Mouse (Mus musculus) liver, embryonic 15.5 days (tissue): ENCODE results near the gene Zdhhc4. TPM values are rescaled to one million over a fixed set of nuclear protein-coding genes. Genes with fewer than 3 reads are reported as not detected.
A peak's percentile ranks its signal among the peaks of the same experiment; 100 is the strongest.

ENCODE experiments used
- ATAC-seq: fragments of 200-750 bp; cut with Nextera tagmentation; 2 replicates; pipeline ENCODE4 v1.8.0; 2017; ENCODE audit warnings: moderate number of reproducible peaks, mild to moderate bottlenecking, moderate library complexity; ENCODE audit not compliant: insufficient read depth
- H3K27ac ChIP-seq: fragments of 300-500 bp; sonication (generic); replicated peaks from 2 replicates; pipeline ENCODE4 v1.5.1; 2015; ENCODE audit warnings: mild to moderate bottlenecking, inconsistent platforms
- H3K27me3 ChIP-seq: fragments of 300-500 bp; sonication (generic); 2 replicates; pipeline ENCODE4 v1.6.1; 2015; ENCODE audit warnings: mild to moderate bottlenecking, inconsistent platforms
- H3K36me3 ChIP-seq: fragments of 300-500 bp; sonication (generic); replicated peaks from 2 replicates; pipeline ENCODE4 v1.6.1; 2015; ENCODE audit warnings: moderate library complexity, mild to moderate bottlenecking, inconsistent platforms
- H3K4me1 ChIP-seq: fragments of 300-500 bp; sonication (generic); replicated peaks from 2 replicates; pipeline ENCODE4 v1.6.1; 2015; ENCODE audit warnings: inconsistent platforms
- H3K4me2 ChIP-seq: fragments of 300-500 bp; sonication (generic); 2 replicates; pipeline ENCODE4 v1.6.1; 2015; ENCODE audit warnings: moderate library complexity, mild to moderate bottlenecking, inconsistent platforms
- H3K4me3 ChIP-seq: fragments of 300-500 bp; sonication (generic); replicated peaks from 2 replicates; pipeline ENCODE4 v1.5.1; 2015; ENCODE audit warnings: mild to moderate bottlenecking, inconsistent platforms
- H3K9ac ChIP-seq: fragments of 300-500 bp; sonication (generic); 2 replicates; pipeline ENCODE4 v1.6.1; 2015; ENCODE audit warnings: moderate library complexity, mild to moderate bottlenecking, inconsistent platforms
- H3K9me3 ChIP-seq: fragments of 300-500 bp; sonication (generic); replicated peaks from 2 replicates; pipeline ENCODE4 v1.6.1; 2016; ENCODE audit warnings: inconsistent platforms
- WGBS: fragments of 180-500 bp; shearing (Covaris S2); methylation state at CpG from one replicate; pipeline ENCODE4 v1.1.7; 2015; ENCODE audit warnings: mixed read lengths; ENCODE audit not compliant: insufficient replicate concordance; 5-methylcytosine and 5-hydroxymethylcytosine counted together
- polyA plus RNA-seq: library from polyadenylated mRNA; unstranded; fragments of >200 nt; fragmentation: Nextera tagmentation; extraction: Ambion mirVana; gene quantifications from 2 replicates; pipeline ENCODE4 v1.2.1, GENCODE M21; 2015

Zdhhc4 gene
- polyA plus RNA-seq, 1 experiment from 2014 or later = 24.9 TPM

DNA sequence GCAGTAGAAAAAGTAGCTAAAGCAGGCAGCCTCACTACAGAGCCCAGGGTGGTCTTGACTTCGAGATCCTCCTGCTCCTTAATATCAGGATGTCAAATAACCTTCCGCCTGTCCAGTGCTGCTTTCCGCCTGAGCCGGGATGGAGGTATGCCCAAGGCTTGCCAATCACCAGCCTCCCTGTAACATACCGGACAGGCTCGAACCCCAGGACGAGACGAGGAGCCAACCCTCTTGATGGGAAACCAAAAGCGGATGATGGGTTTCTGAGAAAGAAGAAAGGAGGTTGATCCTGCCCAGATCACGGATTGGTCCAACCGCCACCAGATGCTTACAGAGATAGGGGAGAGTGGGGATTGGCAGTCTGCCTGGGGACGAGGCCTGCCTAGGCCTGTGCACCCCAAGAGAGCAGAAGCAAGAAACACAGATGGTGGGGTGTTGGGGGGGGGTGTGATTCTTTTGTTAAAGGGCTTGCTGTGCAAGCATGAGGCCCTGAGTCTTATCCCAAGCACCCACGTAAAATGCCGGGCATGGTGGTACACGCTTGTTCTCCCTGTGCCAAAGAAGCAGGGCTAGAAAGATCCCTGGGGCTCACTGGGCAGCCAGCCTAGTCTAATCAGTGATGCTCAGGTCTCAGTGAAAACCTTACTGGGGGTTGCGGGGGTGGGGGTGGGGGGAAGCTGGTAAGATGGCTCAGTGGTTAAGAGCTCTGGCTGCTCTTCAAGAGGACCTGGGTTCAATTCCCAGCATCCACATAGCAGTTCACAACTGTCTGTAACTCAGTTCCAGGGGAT, 56.3 kb downstream of the Zdhhc4 start:
- Histone ChIP-seq H3K27ac (no peak overlapping the region), H3K4me3 (no peak overlapping the region), H3K4me1 (peaks cover 7% of the 10 kb centered on the region), H3K27me3 (peaks cover 43% of the 10 kb centered on the region), H3K4me2 (no peak overlapping the region), H3K9ac (no peak overlapping the region), H3K9me3 (no peaks in the 10 kb centered on the region), H3K36me3 (no peaks in the 10 kb centered on the region)
- 62% methylated on average over 16 of the region's 16 CpGs for WGBS
- no peak for ATAC-seq

DNA sequence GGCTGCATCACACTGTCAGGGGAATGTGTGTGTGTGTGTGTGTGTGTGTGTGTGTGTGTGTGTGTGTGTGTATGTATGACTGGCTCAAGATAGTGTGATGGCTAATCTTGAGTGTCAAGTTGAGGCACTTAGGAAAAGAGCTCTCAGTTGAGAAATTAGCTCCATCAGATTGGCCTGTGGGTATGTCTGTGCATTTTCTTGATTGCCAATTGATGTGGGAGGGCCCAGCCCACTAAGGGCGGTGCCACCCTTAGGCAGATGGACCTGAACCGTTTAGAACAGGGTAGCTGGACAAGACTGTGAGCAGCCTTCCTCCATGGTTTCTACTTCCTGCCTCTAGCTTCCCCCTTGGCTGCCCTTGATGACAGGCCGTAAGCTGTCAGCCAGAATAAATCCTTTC, 56.9 kb downstream of the Zdhhc4 start:
- peaks cover 7% of the 10 kb centered on the region for H3K4me1 ChIP-seq

DNA sequence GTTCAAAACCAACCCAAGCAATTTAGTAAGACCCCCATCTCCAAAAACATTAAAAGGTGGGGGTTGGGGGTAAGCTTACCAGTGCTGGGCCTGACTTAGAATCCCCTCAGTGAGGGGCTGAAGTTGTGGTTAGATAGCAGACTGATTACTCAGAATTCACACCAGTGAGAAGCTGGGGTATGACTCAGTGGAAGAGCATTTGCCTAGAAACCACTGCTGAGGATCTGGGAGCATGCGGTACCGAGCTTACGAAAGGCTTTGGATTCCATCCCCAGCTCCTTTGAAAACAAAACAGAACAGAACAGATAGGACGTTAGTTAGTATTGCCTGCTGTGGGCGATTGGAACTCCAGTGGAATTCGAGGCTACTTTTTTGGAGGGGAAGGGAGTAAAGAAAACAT, 57.4 kb downstream of the Zdhhc4 start:
- Histone ChIP-seq H3K4me3 (no peak overlapping the region), H3K4me1 (peaks cover 7% of the 10 kb centered on the region), H3K4me2 (no peak overlapping the region), H3K27me3 (peaks cover 32% of the 10 kb centered on the region), H3K27ac (no peak overlapping the region), H3K9me3 (no peaks in the 10 kb centered on the region), H3K36me3 (no peaks in the 10 kb centered on the region), H3K9ac (no peak overlapping the region)
- no peak for ATAC-seq
- 62% methylated on average over 6 of the region's 6 CpGs for WGBS

More for the DNA sequence above, 56.9 kb downstream of the Zdhhc4 start:
- Histone ChIP-seq H3K27me3 (peaks cover 36% of the 10 kb centered on the region), H3K4me2 (no peak overlapping the region), H3K27ac (no peak overlapping the region), H3K4me3 (no peak overlapping the region), H3K36me3 (no peaks in the 10 kb centered on the region), H3K9me3 (no peaks in the 10 kb centered on the region), H3K9ac (no peak overlapping the region)
- 52% methylated on average over 3 of the region's 3 CpGs for WGBS
- no peak for ATAC-seq

- Histone ChIP-seq H3K36me3 (no peaks in the 10 kb centered on the region), H3K4me1 (peaks cover 7% of the 10 kb centered on the region), H3K9me3 (no peaks in the 10 kb centered on the region), H3K27ac (no peak overlapping the region), H3K27me3 (peaks cover 18% of the 10 kb centered on the region), H3K4me2 (peak overlapping the region; percentile 73), H3K4me3 (peak overlapping the region; percentile 68), H3K9ac (peak overlapping the region; percentile 53; the same call in 1 of the 2 replicates)
- no peak for ATAC-seq
- 6% methylated on average over 12 of the region's 12 CpGs for WGBS
These were observed 58.9 kb downstream of the Zdhhc4 start for GRCm38 (mm10) chr5:143270151-143270519.

GRCm38 (mm10) chr5:143269363-143270150, 59.5 kb downstream of the Zdhhc4 start, which contains the start of gene Zfp316:
Gene Zfp316, minus strand, starts transcription at chr5:143270022.
- Histone ChIP-seq H3K9me3 (no peaks in the 10 kb centered on the region), H3K36me3 (no peaks in the 10 kb centered on the region), H3K27me3 (peaks cover 18% of the 10 kb centered on the region), H3K9ac (peak within 1 kb of the TSS; percentile 53), H3K27ac (no peak within 1 kb of the TSS), H3K4me2 (peak within 1 kb of the TSS; percentile 73), H3K4me3 (peak within 1 kb of the TSS; percentile 68), H3K4me1 (peaks cover 7% of the 10 kb centered on the region)
- WGBS = under 1% methylated on average over 78 of the region's 79 CpGs
- peak; percentile 65 for ATAC-seq

DNA sequence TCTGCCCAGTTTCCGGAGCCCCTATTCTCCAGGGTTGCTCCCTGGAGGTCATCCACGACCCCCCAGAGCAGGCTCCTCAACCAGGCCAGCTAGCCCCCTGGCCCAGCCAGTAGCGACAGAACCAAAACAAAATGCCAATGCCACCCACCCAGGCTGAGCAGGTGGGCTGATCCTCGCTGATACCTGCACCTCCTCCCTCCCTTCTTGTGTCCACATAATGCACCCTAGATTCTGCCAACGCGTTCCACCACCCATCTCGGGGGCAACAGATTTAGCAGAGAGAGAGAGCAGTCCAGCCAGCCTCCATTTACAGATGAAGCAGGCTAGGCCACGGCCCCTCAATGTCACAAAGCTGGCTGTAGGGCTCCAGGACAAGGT, 60.1 kb downstream of the Zdhhc4 start:
- WGBS = 33% methylated on average over 8 of the region's 8 CpGs
- H3K4me3 ChIP-seq = peak overlapping the region; percentile 68
- H3K4me1 ChIP-seq = peaks cover 7% of the 10 kb centered on the region
- peaks cover 18% of the 10 kb centered on the region for H3K27me3 ChIP-seq
- peak overlapping the region; percentile 73 for H3K4me2 ChIP-seq
- no peak overlapping the region for H3K27ac ChIP-seq
- no peaks in the 10 kb centered on the region for H3K9me3 ChIP-seq
- peak overlapping the region; percentile 53; the same call in 1 of the 2 replicates for H3K9ac ChIP-seq
- no peak for ATAC-seq
- H3K36me3 ChIP-seq = no peaks in the 10 kb centered on the region

GRCm38 (mm10) chr5:143266794-143267193, 62.3 kb downstream of the Zdhhc4 start:
- 62% methylated on average over 6 of the region's 6 CpGs for WGBS
- Histone ChIP-seq H3K4me2 (no peak overlapping the region), H3K9ac (no peak overlapping the region), H3K36me3 (no peaks in the 10 kb centered on the region), H3K9me3 (no peaks in the 10 kb centered on the region), H3K27ac (no peak overlapping the region), H3K4me1 (peaks cover 7% of the 10 kb centered on the region), H3K27me3 (peaks cover 18% of the 10 kb centered on the region), H3K4me3 (no peak overlapping the region)
- no peak for ATAC-seq

Other genes with a start within 250 kb of the Zdhhc4 start
- gene Rnf216, start 216.3 kb downstream of the Zdhhc4 start, polyA plus RNA-seq = 13.2 and 13.9 TPM in 2 replicates
- gene Olfr718-ps1, start 181.7 kb downstream of the Zdhhc4 start, polyA plus RNA-seq = not detected in 2 replicates
- 1.3 TPM in 2 replicates for gene Rbak, start 148.5 kb downstream of the Zdhhc4 start, polyA plus RNA-seq
- not detected in 2 replicates for gene Spdye4b, start 148.2 kb downstream of the Zdhhc4 start, polyA plus RNA-seq
- not detected in 2 replicates for gene Spdye4a, start 102.4 kb downstream of the Zdhhc4 start, polyA plus RNA-seq
- gene Zfp12, start 94.1 kb downstream of the Zdhhc4 start, polyA plus RNA-seq = 1.6 and 1.8 TPM in 2 replicates
- 0.23 and 0.44 TPM in 2 replicates for gene Zfp316, start 59.2 kb downstream of the Zdhhc4 start, polyA plus RNA-seq
- gene Zfp853, start 35.6 kb downstream of the Zdhhc4 start, polyA plus RNA-seq = not detected in 2 replicates
- 21.8 and 23.2 TPM in 2 replicates for gene E130309D02Rik, start 13.9 kb downstream of the Zdhhc4 start, polyA plus RNA-seq
- gene Grid2ip, start 28.1 kb upstream of the Zdhhc4 start, polyA plus RNA-seq = not detected in 2 replicates
- gene Kdelr2, start 74.6 kb upstream of the Zdhhc4 start, polyA plus RNA-seq = 134 and 140 TPM in 2 replicates
- 8.3 and 9.3 TPM in 2 replicates for gene Daglb, start 135.3 kb upstream of the Zdhhc4 start, polyA plus RNA-seq
- 155 and 162 TPM in 2 replicates for gene Rac1, start 198.8 kb upstream of the Zdhhc4 start, polyA plus RNA-seq